Mouse (Mus musculus) mouse trophoblast stem cell (cell line): ENCODE data around the gene Pgm2l1.
"Not testable (repeated sequence)": the region's sequence is repeated elsewhere in the genome, so short reads cannot be mapped to it uniquely, and the experiment has no call there.

Experiments
- in situ Hi-C, 2 experiments: fragments of 300-500 bp; cut with MseI, MboI; formaldehyde crosslinking; loops; 2 replicates in 1 of 2; 3 replicates in 1 of 2; pipeline ENCODE4 v1.15.1; 2025

Pgm2l1 gene

GRCm38 (mm10) chr7:100228957-100229356 is 1.8 kb downstream of the Pgm2l1 start:
- in situ Hi-C loops = no loop called here

- in situ Hi-C loops = no loop called here
These were observed 3.5 kb downstream of the Pgm2l1 start for GRCm38 (mm10) chr7:100230646-100231045.

GRCm38 (mm10) chr7:100231661-100232060 is 4.5 kb downstream of the Pgm2l1 start:
- in situ Hi-C loops = no loop called here

- in situ Hi-C loops = no loop called here
These were observed 6.5 kb downstream of the Pgm2l1 start for GRCm38 (mm10) chr7:100233681-100234080.

GRCm38 (mm10) chr7:100234264-100234885 is 7.2 kb downstream of the Pgm2l1 start:
- in situ Hi-C loops = no loop called here

- in situ Hi-C loops = no loop called here
These were observed 11.1 kb downstream of the Pgm2l1 start for GRCm38 (mm10) chr7:100238271-100238670.

- in situ Hi-C loops = no loop called here
These were observed 13.4 kb downstream of the Pgm2l1 start for GRCm38 (mm10) chr7:100240601-100241000.

- in situ Hi-C loops = no loop called here
These were observed 15.8 kb downstream of the Pgm2l1 start for GRCm38 (mm10) chr7:100243007-100243406.

- in situ Hi-C loops = no loop called here
These were observed 17.0 kb downstream of the Pgm2l1 start for GRCm38 (mm10) chr7:100244225-100244624.

- in situ Hi-C loops = no loop called here
These were observed 18.0 kb downstream of the Pgm2l1 start for GRCm38 (mm10) chr7:100245176-100245575.

GRCm38 (mm10) chr7:100250667-100251066 is 23.5 kb downstream of the Pgm2l1 start:
- in situ Hi-C loops = no loop called here

- in situ Hi-C loops = no loop called here
These were observed 35.2 kb downstream of the Pgm2l1 start for GRCm38 (mm10) chr7:100262350-100262749.

GRCm38 (mm10) chr7:100264934-100265333 is 37.7 kb downstream of the Pgm2l1 start:
- in situ Hi-C loops = not testable (repeated sequence)

GRCm38 (mm10) chr7:100272369-100272768 is 45.2 kb downstream of the Pgm2l1 start:
- in situ Hi-C loops = no loop called here

GRCm38 (mm10) chr7:100274507-100274906 is 47.3 kb downstream of the Pgm2l1 start:
- in situ Hi-C loops = no loop called here

- in situ Hi-C loops = no loop called here
These were observed 49.2 kb downstream of the Pgm2l1 start for GRCm38 (mm10) chr7:100276397-100276796.

GRCm38 (mm10) chr7:100279803-100280202 is 52.6 kb downstream of the Pgm2l1 start:
- in situ Hi-C loops = loop anchor here in 1 of 2 experiments (5.0 kb wide), 1 partner anchor 47 kb away; no protein-coding TSS in a partner anchor

- in situ Hi-C loops = loop anchor here in 1 of 2 experiments (5.0 kb wide), 1 partner anchor 46 kb away; no protein-coding TSS in a partner anchor
These were observed 54.4 kb downstream of the Pgm2l1 start for GRCm38 (mm10) chr7:100281596-100281995.

- in situ Hi-C loops = loop anchor here in 1 of 2 experiments (5.0 kb wide), 1 partner anchor 44 kb away; no protein-coding TSS in a partner anchor
These were observed 56.1 kb downstream of the Pgm2l1 start for GRCm38 (mm10) chr7:100283298-100283697.

- in situ Hi-C loops = no loop called here
These were observed 58.2 kb downstream of the Pgm2l1 start, which contains the start of gene P4ha3 for GRCm38 (mm10) chr7:100285383-100285782. Gene P4ha3, plus strand, starts transcription at chr7:100285520.

GRCm38 (mm10) chr7:100287748-100288578 is 60.8 kb downstream of the Pgm2l1 start:
- in situ Hi-C loops = no loop called here

- in situ Hi-C loops = no loop called here
These were observed 61.4 kb downstream of the Pgm2l1 start for GRCm38 (mm10) chr7:100288622-100289021.

GRCm38 (mm10) chr7:100293546-100293945 is 66.4 kb downstream of the Pgm2l1 start:
- in situ Hi-C loops = no loop called here
